Mouse (Mus musculus) MEL (cell line): ENCODE data around the gene Rab4b.

Experiments used
- CTCF ChIP-seq, 3 experiments: IDR thresholded peaks in 2 of 3; conservative IDR thresholded peaks in 1 of 3; 2 replicates each; pipeline ENCODE4 v1.5.1; 2011 to 2012; ENCODE audit warnings: low read length in 3 of 3, low read depth in 2 of 3, mild to moderate bottlenecking in 2 of 3, improper control_type of control experiment in 1 of 3, inconsistent platforms in 1 of 3, mixed read lengths in 1 of 3, moderate library complexity in 1 of 3; ENCODE audit not compliant: control insufficient read depth in 1 of 3, insufficient read depth in 1 of 3, poor library complexity in 1 of 3, severe bottlenecking in 1 of 3
- EP300 ChIP-seq, 2 experiments: IDR thresholded peaks; 2 replicates each; pipeline ENCODE4 v1.6.1; 2011; ENCODE audit warnings: improper control_type of control experiment in 2 of 2, low read length in 2 of 2, low read depth in 1 of 2, mild to moderate bottlenecking in 1 of 2
- RCOR1 ChIP-seq: IDR thresholded peaks from 2 replicates; pipeline ENCODE4 v1.6.1; 2012; ENCODE audit warnings: low read depth, mild to moderate bottlenecking, inconsistent platforms, low read length, improper control_type of control experiment
- SIN3A ChIP-seq: IDR thresholded peaks from 2 replicates; pipeline ENCODE4 v1.6.1; 2012; ENCODE audit warnings: low read length, improper control_type of control experiment, inconsistent platforms

DNA sequence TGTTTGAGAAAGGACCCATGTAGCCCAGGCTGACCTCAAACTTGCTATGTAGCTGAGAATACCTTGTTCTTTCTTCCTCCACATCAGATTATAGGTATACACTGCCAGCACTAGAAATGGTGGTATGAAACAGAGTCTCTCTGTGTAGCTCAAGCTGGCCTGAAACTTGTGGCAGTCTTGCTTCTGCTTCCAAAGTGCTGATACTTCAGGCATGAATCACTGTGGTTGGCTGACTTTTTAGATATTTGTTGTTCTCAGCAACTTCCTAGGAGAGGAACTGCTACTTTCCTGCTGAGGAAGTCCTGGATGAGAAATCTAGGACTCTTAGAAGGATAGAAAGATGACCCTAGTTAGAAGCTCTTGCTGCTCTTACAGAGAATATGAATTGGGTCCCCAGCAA lies 19.7 kb upstream of the Rab4b start:
- TF ChIP-seq EP300 (IDR thresholded peaks at IDR 0.05; ENCODE audit: low read depth in 1 of 2, low read length in 2 of 2) (no peak), SIN3A (no peak), RCOR1 (no peak), CTCF (IDR thresholded peaks at IDR 0.05 in 2 of 3, conservative IDR thresholded peaks at IDR 0.05 in 1 of 3; ENCODE audit: control insufficient read depth in 1 of 3, insufficient read depth in 1 of 3, low read depth in 2 of 3, low read length in 3 of 3, poor library complexity in 1 of 3, severe bottlenecking in 1 of 3) (no peak)
